ENCODE assay signal across 10 mouse cellular contexts in genomic region chr9:70088041-70088785, GRCm38 (mm10). TPM values are rescaled to one million over a fixed set of nuclear protein-coding genes. Genes with fewer than 3 reads are reported as not detected.
DNase-seq lines count a peak whose midpoint lies in the region; ATAC-seq and TF ChIP-seq lines count a peak whose summit lies in the region.
"Had no signal": no experiment of that assay in that cellular context is flagged by ENCODE, and none has a peak within 500 bp of the region (broad histone marks: within the 10 kb centered on the region; RNA-seq: fewer than 3 reads in every experiment).

No protein-coding gene starts in this region.

- H3K4me1 ChIP-seq in forebrain, postnatal 0 days (ENCODE audit: insufficient read depth), result no peaks in the 10 kb centered on the region
- H3K4me1 ChIP-seq in forebrain, embryonic 10.5 days, result no peaks in the 10 kb centered on the region
- peaks cover 18% of the 10 kb centered on the region for H3K4me1 ChIP-seq in lung, embryonic 15.5 days
- no peaks in the 10 kb centered on the region for H3K4me1 ChIP-seq in liver, postnatal 0 days (ENCODE audit: insufficient read depth)

- no peak overlapping the region for H3K4me3 ChIP-seq in forebrain, postnatal 0 days (ENCODE audit: low read depth, low read length)
- H3K4me3 ChIP-seq in forebrain, embryonic 10.5 days, result no peak overlapping the region
- H3K4me3 ChIP-seq in lung, embryonic 15.5 days, result no peak overlapping the region
- no peak overlapping the region for H3K4me3 ChIP-seq in liver, postnatal 0 days (ENCODE audit: low read depth, low read length)
- H3K4me3 ChIP-seq: heart, embryonic 13.5 days had no signal

- H3K9ac ChIP-seq in forebrain, postnatal 0 days, result no peak overlapping the region
- no peak overlapping the region for H3K9ac ChIP-seq in lung, embryonic 15.5 days
- no peak overlapping the region for H3K9ac ChIP-seq in liver, postnatal 0 days (replicated peaks)
- H3K9ac ChIP-seq: heart, embryonic 13.5 days had no signal

- no peak for TF ChIP-seq CTCF in forebrain, postnatal 0 days (IDR thresholded peaks at IDR 0.05; ENCODE audit: low read depth)
- TF ChIP-seq CTCF in liver, postnatal 0 days (IDR thresholded peaks at IDR 0.05; ENCODE audit: low read depth), result no peak

- 45% methylated on average over 19 of the region's 19 CpGs for WGBS in forebrain, postnatal 0 days
- 85% methylated on average over 19 of the region's 19 CpGs for WGBS in forebrain, embryonic 10.5 days
- WGBS in lung, embryonic 15.5 days, result 45% methylated on average over 19 of the region's 19 CpGs
- 71% methylated on average over 19 of the region's 19 CpGs for WGBS in liver, postnatal 0 days (ENCODE audit: insufficient replicate concordance)

- peak; percentile 52 for DNase-seq in forebrain, postnatal 0 days
- no peak for DNase-seq in forebrain, embryonic 10.5 days (ENCODE audit: extremely low spot score, low spot score)
- no peak for DNase-seq in lung, adult 18-20 months
- DNase-seq in kidney, postnatal 4 days, result peak; percentile 69 to 72
- peak; percentile 74 to 77 for DNase-seq in right cerebral cortex, postnatal 10 days (ENCODE audit: low spot score in 2 of 2)
- DNase-seq in liver, postnatal 0 days, result no peak
- DNase-seq in spleen, adult 12 weeks (ENCODE audit: low spot score), result no peak
- DNase-seq: spleen, adult 18-20 months had no signal

- no peaks in the 10 kb centered on the region for H3K27me3 ChIP-seq in forebrain, postnatal 0 days (ENCODE audit: insufficient read depth, low read length)
- H3K27me3 ChIP-seq in forebrain, embryonic 10.5 days (ENCODE audit: poor library complexity, severe bottlenecking), result no peaks in the 10 kb centered on the region
- H3K27me3 ChIP-seq in lung, embryonic 15.5 days, result no peaks in the 10 kb centered on the region
- H3K27me3 ChIP-seq in liver, postnatal 0 days (ENCODE audit: insufficient read depth, low read length), result no peaks in the 10 kb centered on the region
- H3K27me3 ChIP-seq: heart, embryonic 13.5 days had no signal

- H3K4me2 ChIP-seq in forebrain, postnatal 0 days (ENCODE audit: low read depth), result no peak overlapping the region
- H3K4me2 ChIP-seq in lung, embryonic 15.5 days, result peak overlapping the region; percentile 21; the same call in 1 of the 2 replicates
- no peak overlapping the region for H3K4me2 ChIP-seq in liver, postnatal 0 days (ENCODE audit: low read depth, low read length)
- H3K4me2 ChIP-seq: heart, embryonic 13.5 days had no signal

- H3K9me3 ChIP-seq in forebrain, postnatal 0 days (ENCODE audit: low read length), result no peaks in the 10 kb centered on the region
- no peaks in the 10 kb centered on the region; the same call in 1 of the 2 replicates for H3K9me3 ChIP-seq in forebrain, embryonic 10.5 days
- no peaks in the 10 kb centered on the region for H3K9me3 ChIP-seq in lung, embryonic 15.5 days
- H3K9me3 ChIP-seq in liver, postnatal 0 days (ENCODE audit: low read length), result peaks cover 2% of the 10 kb centered on the region; the same call in 1 of the 2 replicates
- H3K9me3 ChIP-seq: heart, embryonic 13.5 days had no signal

- no peak for TF ChIP-seq EP300 in liver, postnatal 0 days (IDR thresholded peaks at IDR 0.05; ENCODE audit: low read depth)

- H3K27ac ChIP-seq in forebrain, postnatal 0 days (ENCODE audit: low read depth, low read length), result no peak overlapping the region
- H3K27ac ChIP-seq in forebrain, embryonic 10.5 days, result no peak overlapping the region
- no peak overlapping the region; the same call in 1 of the 2 replicates for H3K27ac ChIP-seq in lung, embryonic 15.5 days
- no peak overlapping the region for H3K27ac ChIP-seq in liver, postnatal 0 days (ENCODE audit: low read depth)
- H3K27ac ChIP-seq: heart, embryonic 13.5 days had no signal

- ATAC-seq in forebrain, postnatal 0 days, result no peak
- ATAC-seq in lung, embryonic 15.5 days (ENCODE audit: borderline replicate concordance, extremely low read depth, low FRiP score, low TSS enrichment), result no peak; the same call in 1 of the 2 replicates
- ATAC-seq in liver, postnatal 0 days, result no peak

- no peaks in the 10 kb centered on the region for H3K36me3 ChIP-seq in forebrain, postnatal 0 days (ENCODE audit: insufficient read depth)
- no peaks in the 10 kb centered on the region for H3K36me3 ChIP-seq in forebrain, embryonic 10.5 days (replicated peaks)
- no peaks in the 10 kb centered on the region for H3K36me3 ChIP-seq in lung, embryonic 15.5 days
- no peaks in the 10 kb centered on the region for H3K36me3 ChIP-seq in liver, postnatal 0 days (replicated peaks; ENCODE audit: insufficient read depth, low read length)

RNA-seq across cellular contexts. Expression of gene Gcnt3, which starts 50.3 kb away (rescaled TPM):
- total RNA-seq in forebrain, postnatal 0 days (2014; rRNA removed), result not detected in 2 replicates
- polyA plus RNA-seq in forebrain, postnatal 0 days (2015; fragmentation: Nextera tagmentation; extraction: Ambion mirVana), result not detected in 2 replicates
- polyA plus RNA-seq in forebrain, embryonic 10.5 days (2016; fragmentation: Nextera tagmentation; extraction: Ambion mirVana), result not detected in 2 replicates
- 0.10 and 0.15 TPM in 2 replicates for polyA plus RNA-seq in lung, embryonic 15.5 days (2015; fragmentation: Nextera tagmentation; extraction: Ambion mirVana)
- not detected in 2 replicates for polyA plus RNA-seq in liver, postnatal 0 days (2015; fragmentation: Nextera tagmentation; extraction: Ambion mirVana)
- polyA plus RNA-seq: heart, embryonic 13.5 days had no signal

RNA-seq across cellular contexts. Expression of gene Fam81a, which starts 54.1 kb away (rescaled TPM):
- total RNA-seq in forebrain, postnatal 0 days (2014; rRNA removed), result 25.6 and 33.5 TPM in 2 replicates
- 16.4 and 29.4 TPM in 2 replicates for polyA plus RNA-seq in forebrain, postnatal 0 days (2015; fragmentation: Nextera tagmentation; extraction: Ambion mirVana)
- 3.5 and 3.8 TPM in 2 replicates for polyA plus RNA-seq in forebrain, embryonic 10.5 days (2016; fragmentation: Nextera tagmentation; extraction: Ambion mirVana)
- polyA plus RNA-seq in lung, embryonic 15.5 days (2015; fragmentation: Nextera tagmentation; extraction: Ambion mirVana), result 5.7 and 5.9 TPM in 2 replicates
- polyA plus RNA-seq in liver, postnatal 0 days (2015; fragmentation: Nextera tagmentation; extraction: Ambion mirVana), result 0.12 and 0.19 TPM in 2 replicates

Comparison
In these comparisons a context has a peak if more than half of its experiments do, and no peak if none do; other contexts are left out.
1. DNase-seq: peak in forebrain, postnatal 0 days (single experiment), kidney, postnatal 4 days (2 of 2) and right cerebral cortex, postnatal 10 days (2 of 2); none in forebrain, embryonic 10.5 days (single experiment), lung, adult 18-20 months (0 of 2), liver, postnatal 0 days (single experiment) and spleen, adult 12 weeks (single experiment).